Mouse (Mus musculus) cerebral cortex, adult 2 months (tissue): ENCODE data around the gene Lpo.

Experiments
- WGBS: fragments of 180-500 bp; shearing (Covaris S2); methylation state at CpG from one replicate; pipeline ENCODE4 v1.1.7; 2018; 5-methylcytosine and 5-hydroxymethylcytosine counted together

The Lpo gene

DNA sequence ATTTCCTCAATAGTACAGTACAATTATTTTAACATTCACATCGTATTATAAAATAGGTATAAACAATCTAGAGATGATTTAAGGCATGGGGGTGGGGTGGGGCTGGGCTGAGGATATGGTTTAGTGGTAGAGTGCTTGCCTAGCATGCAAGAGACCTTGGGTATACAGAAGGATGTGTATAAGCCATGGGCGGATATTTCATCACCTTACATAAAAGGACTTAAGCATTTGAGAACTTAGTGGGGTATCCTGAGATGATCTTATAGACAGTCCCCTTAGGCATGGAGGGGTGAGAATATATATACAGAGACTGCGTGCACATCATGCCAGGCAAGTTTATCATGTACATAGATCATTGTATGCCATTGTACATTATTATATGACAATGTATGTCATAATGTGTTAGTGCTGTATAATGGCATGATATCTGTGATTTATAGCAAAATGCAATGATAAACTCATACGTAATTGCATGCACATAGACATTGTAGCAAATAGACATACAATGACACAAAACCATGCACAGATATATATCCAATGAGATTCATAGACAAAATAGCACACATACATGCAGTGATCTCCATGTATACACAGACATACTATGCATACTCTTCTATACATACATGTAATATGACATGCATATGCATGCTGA is 69.0 kb downstream of the Lpo start:
- 78% methylated on average over 4 of the region's 4 CpGs for WGBS

GRCm38 (mm10) chr11:87758161-87758911 is 69.8 kb downstream of the Lpo start:
- WGBS = 84% methylated on average over 7 of the region's 7 CpGs

GRCm38 (mm10) chr11:87757001-87757954 is 70.8 kb downstream of the Lpo start:
- WGBS = 88% methylated on average over 25 of the region's 25 CpGs
